Mouse (Mus musculus) megakaryocyte progenitor cell, adult 5-6 weeks (primary cell): Measurements from ENCODE around the gene Sox15. TPM values are rescaled to one million over a fixed set of nuclear protein-coding genes. Genes with fewer than 3 reads are reported as not detected.
"Not testable (repeated sequence)": the region's sequence is repeated elsewhere in the genome, so short reads cannot be mapped to it uniquely, and the experiment has no call there.

Experiments used
- ATAC-seq: replicated peaks from 2 replicates; pipeline ENCODE4 v1.8.0; 2016; ENCODE audit warnings: mild to moderate bottlenecking, moderate TSS enrichment, inconsistent platforms; ENCODE audit not compliant: poor library complexity
- total RNA-seq, 2 experiments: library from RNA; stranded (forward) in 1 of 2; stranded (reverse) in 1 of 2; fragments of 157-497, 149-512 nt in 1 of 2; fragments of 200-1000 nt in 1 of 2; gene quantifications; 2 replicates each; pipeline versions ENCODE4 v1.2.3 to v1.2.4; 2015 to 2017

The Sox15 gene
- total RNA-seq (2015) (not detected in 2 replicates), total RNA-seq (2017) (0.95 TPM in 1 of 2 replicates, not detected in the other)

- ATAC-seq: peak; percentile 63
Observed at GRCm38 (mm10) chr11:69655264-69656064, at the start of gene Sox15. Gene Sox15, plus strand, starts transcription at chr11:69655314.

GRCm38 (mm10) chr11:69605726-69606490 is 49.2 kb upstream of the Sox15 start, which contains the start of gene Atp1b2:
Gene Atp1b2, minus strand, starts transcription at chr11:69605942.
- peak; percentile 82 for ATAC-seq

GRCm38 (mm10) chr11:69606491-69606795 is 48.7 kb upstream of the Sox15 start:
- ATAC-seq: no peak

- no peak for ATAC-seq
Observed at GRCm38 (mm10) chr11:69606832-69607231, 48.3 kb upstream of the Sox15 start.

- no peak for ATAC-seq
Observed at GRCm38 (mm10) chr11:69608525-69608924, 46.6 kb upstream of the Sox15 start.

- ATAC-seq: peak; percentile 43
Observed at GRCm38 (mm10) chr11:69609416-69609815, 45.7 kb upstream of the Sox15 start.

GRCm38 (mm10) chr11:69610899-69611298 is 44.2 kb upstream of the Sox15 start:
- no peak for ATAC-seq

- peak; percentile 64 for ATAC-seq
Observed at GRCm38 (mm10) chr11:69613553-69614256, 41.4 kb upstream of the Sox15 start.

GRCm38 (mm10) chr11:69614257-69614588 is 40.9 kb upstream of the Sox15 start:
- ATAC-seq: not testable (repeated sequence)

- ATAC-seq: no peak
Observed at GRCm38 (mm10) chr11:69616781-69617180, 38.3 kb upstream of the Sox15 start.

- no peak for ATAC-seq
Observed at GRCm38 (mm10) chr11:69617805-69618204, 37.3 kb upstream of the Sox15 start, which contains the start of gene Shbg. Gene Shbg, minus strand, starts transcription at chr11:69617905.

- peak; percentile 80 for ATAC-seq
Observed at GRCm38 (mm10) chr11:69620394-69621081, 34.6 kb upstream of the Sox15 start.

GRCm38 (mm10) chr11:69621571-69622268 is 33.4 kb upstream of the Sox15 start, which contains the start of gene Sat2:
Gene Sat2, plus strand, starts transcription at chr11:69622024.
- ATAC-seq: no peak

- no peak for ATAC-seq
Observed at GRCm38 (mm10) chr11:69622406-69622805, 32.7 kb upstream of the Sox15 start.

- no peak for ATAC-seq
Observed at GRCm38 (mm10) chr11:69623006-69623405, 32.1 kb upstream of the Sox15 start.

- not testable (repeated sequence) for ATAC-seq
Observed at GRCm38 (mm10) chr11:69624339-69624738, 30.8 kb upstream of the Sox15 start.

GRCm38 (mm10) chr11:69628286-69628685 is 26.8 kb upstream of the Sox15 start:
- peak; percentile 61 for ATAC-seq

- ATAC-seq: no peak
Observed at GRCm38 (mm10) chr11:69629802-69630201, 25.3 kb upstream of the Sox15 start.

- ATAC-seq: peak; percentile 95
Observed at GRCm38 (mm10) chr11:69632284-69633089, 22.6 kb upstream of the Sox15 start, which contains the start of gene Fxr2. Gene Fxr2, plus strand, starts transcription at chr11:69632990.
